Mouse (Mus musculus) heart, adult 2 months (tissue): ENCODE measurements at regions not wholly inside any gene's neighbourhood (a gene's known extent, or its start where the extent isn't known, plus 50 kb on each side); places are given as distances from the start of the nearest gene placed in this dataset.

Source experiments
- DNase-seq, 2 experiments: peaks; one replicate each; pipeline ENCODE4 v3.0.0; 2021
- H3K27ac ChIP-seq: fragments of 200-600 bp; 2 replicates; pipeline ENCODE4 v1.8.1; 2022
- H3K27me3 ChIP-seq: fragments of 200-500 bp; 2 replicates; pipeline ENCODE4 v1.6.1; 2012; ENCODE audit warnings: mild to moderate bottlenecking, low read length, inconsistent platforms, mixed read lengths; ENCODE audit not compliant: control insufficient read depth, insufficient read depth
- H3K36me3 ChIP-seq: fragments of 200-500 bp; 2 replicates; pipeline ENCODE4 v1.6.1; 2012; ENCODE audit warnings: low read length, inconsistent platforms; ENCODE audit not compliant: control insufficient read depth, insufficient read depth
- H3K4me1 ChIP-seq: fragments of 200-500 bp; 2 replicates; pipeline ENCODE4 v1.6.1; 2011; ENCODE audit warnings: low read length; ENCODE audit not compliant: control insufficient read depth, insufficient read depth
- H3K4me3 ChIP-seq: fragments of 200-600 bp; 2 replicates; pipeline ENCODE4 v1.8.1; 2022
- H3K79me2 ChIP-seq: fragments of 200-500 bp; replicated peaks from 2 replicates; pipeline ENCODE4 v1.6.1; 2012; ENCODE audit warnings: mild to moderate bottlenecking, inconsistent platforms, low read length, moderate library complexity, mixed read lengths; ENCODE audit not compliant: control insufficient read depth, insufficient read depth
- H3K9ac ChIP-seq: fragments of 200-500 bp; 2 replicates; pipeline ENCODE4 v1.6.1; 2012; ENCODE audit warnings: low read depth, mild to moderate bottlenecking, control low read depth, inconsistent platforms, low read length, mixed read lengths
- CTCF ChIP-seq: fragments of 200-600 bp; IDR thresholded peaks from 2 replicates; pipeline ENCODE4 v1.8.1; 2022; ENCODE audit warnings: antibody characterized with exemption, mild to moderate bottlenecking, moderate library complexity
- EP300 ChIP-seq: fragments of 200-500 bp; IDR thresholded peaks from 2 replicates; pipeline ENCODE4 v1.6.1; 2011; ENCODE audit warnings: low read depth, low read length, control low read depth; ENCODE audit not compliant: insufficient read depth
- POLR2A ChIP-seq: fragments of 200-500 bp; IDR thresholded peaks from 2 replicates; pipeline ENCODE4 v1.6.1; 2011; ENCODE audit warnings: mild to moderate bottlenecking, low read depth, low read length, control low read depth; ENCODE audit not compliant: insufficient read depth
- WGBS: fragments of 180-500 bp; shearing (Covaris S2); methylation state at CpG from one replicate; pipeline ENCODE4 v1.1.7; 2018; 5-methylcytosine and 5-hydroxymethylcytosine counted together
- intact Hi-C: fragments of 180-260 bp; cut with DNase I; formaldehyde crosslinking; loops from one replicate; pipeline ENCODE4 v1.15.1; 2025

GRCm38 (mm10) chr6:31284390-31284789, 114.1 kb upstream of the Mkln1 start:
- no peaks in the 10 kb centered on the region for H3K27me3 ChIP-seq
- H3K27ac ChIP-seq, result peak overlapping the region; percentile 62
- intact Hi-C loops, result loop anchor here (5.0 kb wide), 1 partner anchor 33 kb away; no protein-coding TSS in a partner anchor
- peaks cover 3% of the 10 kb centered on the region; the same call in 1 of the 2 replicates for H3K36me3 ChIP-seq
- H3K4me3 ChIP-seq, result no peak overlapping the region
- H3K9ac ChIP-seq, result no peak overlapping the region
- no peaks in the 10 kb centered on the region for H3K79me2 ChIP-seq
- H3K4me1 ChIP-seq, result peaks cover 18% of the 10 kb centered on the region
- no peak for DNase-seq
- TF ChIP-seq EP300, result no peak
- TF ChIP-seq CTCF, result no peak
- no peak for TF ChIP-seq POLR2A
- 63% methylated on average over 10 of the region's 10 CpGs for WGBS

- no peak overlapping the region for H3K4me3 ChIP-seq
- DNase-seq, result no peak
- no peaks in the 10 kb centered on the region for H3K79me2 ChIP-seq
- H3K27ac ChIP-seq, result peak overlapping the region; percentile 47; the same call in 1 of the 2 replicates
- H3K9ac ChIP-seq, result no peak overlapping the region
- intact Hi-C loops, result no loop called here
- H3K27me3 ChIP-seq, result no peaks in the 10 kb centered on the region
- H3K36me3 ChIP-seq, result peaks cover 3% of the 10 kb centered on the region; the same call in 1 of the 2 replicates
- peaks cover 18% of the 10 kb centered on the region for H3K4me1 ChIP-seq
- 91% methylated on average over 19 of the region's 19 CpGs for WGBS
- TF ChIP-seq CTCF, result no peak
- no peak for TF ChIP-seq EP300
- no peak for TF ChIP-seq POLR2A
These were observed 113.5 kb upstream of the Mkln1 start for GRCm38 (mm10) chr6:31285064-31285463.

DNA sequence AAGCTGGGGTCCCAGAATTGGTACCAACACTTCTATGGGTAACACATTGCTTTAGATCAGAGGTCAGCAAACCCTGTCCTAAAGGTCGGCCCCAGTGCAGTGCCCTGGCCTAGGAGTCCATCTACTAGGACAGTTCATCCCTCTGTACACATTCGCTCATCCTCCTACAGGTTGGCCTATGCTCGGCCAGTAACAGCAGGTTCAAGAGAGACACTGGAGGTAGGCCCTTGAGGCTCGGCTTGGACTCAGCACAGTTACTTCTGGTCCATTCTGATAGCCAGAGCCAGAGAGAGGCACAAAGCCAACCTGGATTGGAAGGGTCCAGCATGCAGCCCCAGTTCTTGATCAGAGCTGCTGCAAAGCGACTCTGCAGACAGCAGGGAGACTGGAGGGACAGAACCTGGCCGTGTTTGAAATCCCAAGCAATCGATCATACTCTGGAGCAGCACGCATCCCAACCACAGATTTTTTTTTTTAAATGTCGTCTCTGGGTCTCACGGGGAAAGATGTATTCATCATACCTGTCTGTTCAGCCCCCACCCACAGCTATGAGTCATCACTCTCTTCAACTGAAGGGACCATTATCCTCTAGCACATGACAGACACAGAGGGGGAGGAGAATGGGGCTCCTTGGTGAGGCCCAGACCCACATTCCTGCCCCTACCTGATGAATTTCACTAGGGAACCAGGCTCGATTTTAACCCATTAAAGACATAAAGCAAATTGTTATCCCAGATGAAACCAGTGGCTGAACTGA, 112.4 kb upstream of the Mkln1 start:
- H3K79me2 ChIP-seq, result no peaks in the 10 kb centered on the region
- DNase-seq, result no peak
- TF ChIP-seq POLR2A, result no peak
- TF ChIP-seq EP300, result no peak
- TF ChIP-seq CTCF, result no peak
- no peak overlapping the region for H3K4me3 ChIP-seq
- H3K4me1 ChIP-seq, result peaks cover 16% of the 10 kb centered on the region
- 86% methylated on average over 11 of the region's 11 CpGs for WGBS
- H3K36me3 ChIP-seq, result peaks cover 3% of the 10 kb centered on the region; the same call in 1 of the 2 replicates
- no peaks in the 10 kb centered on the region for H3K27me3 ChIP-seq
- intact Hi-C loops, result loop anchor here (2.0 kb wide), 1 partner anchor 65 kb away; no protein-coding TSS in a partner anchor
- H3K27ac ChIP-seq, result no peak overlapping the region
- H3K9ac ChIP-seq, result no peak overlapping the region

- intact Hi-C loops, result loop anchor here (2.0 kb wide), 1 partner anchor 66 kb away; no protein-coding TSS in a partner anchor
- H3K4me3 ChIP-seq, result no peak overlapping the region
- no peak for TF ChIP-seq POLR2A
- no peak for TF ChIP-seq CTCF
- TF ChIP-seq EP300, result no peak
- 58% methylated on average over 2 of the region's 2 CpGs for WGBS
- H3K27ac ChIP-seq, result peak overlapping the region; percentile 58; the same call in 1 of the 2 replicates
- no peak for DNase-seq
- no peak overlapping the region for H3K9ac ChIP-seq
- no peaks in the 10 kb centered on the region for H3K27me3 ChIP-seq
- H3K36me3 ChIP-seq, result no peaks in the 10 kb centered on the region; the same call in 1 of the 2 replicates
- H3K4me1 ChIP-seq, result peaks cover 16% of the 10 kb centered on the region
- H3K79me2 ChIP-seq, result no peaks in the 10 kb centered on the region
These were observed 111.4 kb upstream of the Mkln1 start for GRCm38 (mm10) chr6:31287176-31287575.

- Histone ChIP-seq H3K79me2 (no peaks in the 10 kb centered on the region), H3K9ac (no peak overlapping the region), H3K27ac (peak overlapping the region; percentile 58), H3K36me3 (no peaks in the 10 kb centered on the region; the same call in 1 of the 2 replicates), H3K27me3 (no peaks in the 10 kb centered on the region), H3K4me3 (no peak overlapping the region), H3K4me1 (peaks cover 16% of the 10 kb centered on the region)
- no peak for DNase-seq
- TF ChIP-seq EP300 (no peak), CTCF (no peak), POLR2A (no peak)
- WGBS, result 37% methylated on average over 7 of the region's 7 CpGs
- intact Hi-C loops, result loop anchor here (2.0 kb wide), 1 partner anchor 67 kb away; no protein-coding TSS in a partner anchor
These were observed 110.8 kb upstream of the Mkln1 start for GRCm38 (mm10) chr6:31287686-31288085.

GRCm38 (mm10) chr6:31288421-31289233, 109.9 kb upstream of the Mkln1 start:
- 21% methylated on average over 14 of the region's 14 CpGs for WGBS
- H3K4me3 ChIP-seq, result 0 out of 2 replicates have a peak overlapping the region, but pooled peaks have one; percentile 9
- peak; percentile 28; the same call in 1 of the 2 replicates for TF ChIP-seq EP300
- 0 out of 2 replicates have a peak, but pooled peaks have one; percentile 32 for TF ChIP-seq POLR2A
- TF ChIP-seq CTCF, result no peak
- no peaks in the 10 kb centered on the region for H3K36me3 ChIP-seq
- H3K27ac ChIP-seq, result peak overlapping the region; percentile 59
- H3K9ac ChIP-seq, result no peak overlapping the region
- intact Hi-C loops, result no loop called here
- no peaks in the 10 kb centered on the region for H3K27me3 ChIP-seq
- H3K4me1 ChIP-seq, result peaks cover 14% of the 10 kb centered on the region
- H3K79me2 ChIP-seq, result no peaks in the 10 kb centered on the region
- peak; percentile 61 to 67 for DNase-seq
